Mouse (Mus musculus): ENCODE data around the gene Atf4. TPM values are rescaled to one million over a fixed set of nuclear protein-coding genes. Genes with fewer than 3 reads are reported as not detected.

Gene Atf4
- polyA plus RNA-seq, 1 experiment from 2014 or later = 102 TPM

DNA sequence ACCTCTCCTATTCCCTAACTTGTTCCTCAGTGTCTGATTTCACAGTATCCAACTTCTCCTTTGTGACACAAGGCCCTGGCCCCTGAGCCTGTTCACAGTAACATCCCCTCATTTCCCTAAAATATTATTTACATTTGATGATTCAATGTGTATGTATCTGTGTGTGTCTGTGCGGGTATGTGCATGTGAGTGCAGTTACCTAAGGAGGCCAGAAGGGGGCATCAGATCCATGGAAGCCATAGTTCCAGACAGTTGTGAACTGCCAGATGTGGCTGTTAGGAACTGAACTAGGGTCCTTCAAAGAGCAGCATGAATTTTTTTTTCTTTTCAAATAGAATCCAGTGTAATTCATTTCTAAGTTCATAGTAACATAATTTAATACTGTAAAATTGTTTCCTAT lies 42.2 kb downstream of the Atf4 start:
- DNase-seq (ENCODE audit: low spot score) (no peak), ATAC-seq (ENCODE audit: low FRiP score) (no peak)
- WGBS = 100% methylated on average over 1 of the region's 1 CpGs
- Histone ChIP-seq H3K27me3 (ENCODE audit: control insufficient read depth, insufficient read depth, low read length) (no peaks in the 10 kb centered on the region), H3K36me3 (replicated peaks; ENCODE audit: control insufficient read depth, insufficient read depth) (no peaks in the 10 kb centered on the region), H3K4me1 (replicated peaks; ENCODE audit: control insufficient read depth, insufficient read depth, low read length) (no peaks in the 10 kb centered on the region), H3K9ac (no peak overlapping the region), H3K4me3 (replicated peaks; ENCODE audit: low read length) (no peak overlapping the region), H3K4me2 (replicated peaks) (no peak overlapping the region), H3K27ac (no peak overlapping the region), H3K9me3 (ENCODE audit: control insufficient read depth, low read length) (no peaks in the 10 kb centered on the region)

- Histone ChIP-seq H3K27me3 (ENCODE audit: control insufficient read depth, insufficient read depth, low read length) (no peaks in the 10 kb centered on the region), H3K27ac (no peak overlapping the region), H3K4me1 (replicated peaks; ENCODE audit: control insufficient read depth, insufficient read depth, low read length) (no peaks in the 10 kb centered on the region), H3K4me2 (replicated peaks) (no peak overlapping the region), H3K9ac (no peak overlapping the region), H3K9me3 (ENCODE audit: control insufficient read depth, low read length) (no peaks in the 10 kb centered on the region), H3K4me3 (replicated peaks; ENCODE audit: low read length) (no peak overlapping the region), H3K36me3 (replicated peaks; ENCODE audit: control insufficient read depth, insufficient read depth) (no peaks in the 10 kb centered on the region)
- WGBS = 66% methylated on average over 14 of the region's 14 CpGs
- no peak for ATAC-seq (ENCODE audit: low FRiP score)
- DNase-seq (ENCODE audit: low spot score) = no peak
Observed at GRCm38 (mm10) chr15:80303779-80304178, 48.8 kb downstream of the Atf4 start.

- ATAC-seq (ENCODE audit: low FRiP score) = no peak
Observed at GRCm38 (mm10) chr15:80304188-80304587, 49.2 kb downstream of the Atf4 start.

GRCm38 (mm10) chr15:80306146-80306545 lies 51.2 kb downstream of the Atf4 start:
- H3K27me3 ChIP-seq (ENCODE audit: control insufficient read depth, insufficient read depth, low read length) = no peaks in the 10 kb centered on the region
- no peak overlapping the region for H3K4me2 ChIP-seq (replicated peaks)
- no peak for ATAC-seq (ENCODE audit: low FRiP score)
- no peaks in the 10 kb centered on the region for H3K4me1 ChIP-seq (replicated peaks; ENCODE audit: control insufficient read depth, insufficient read depth, low read length)
- H3K9ac ChIP-seq = no peak overlapping the region
- no peak for DNase-seq (ENCODE audit: low spot score)
- no peaks in the 10 kb centered on the region for H3K36me3 ChIP-seq (replicated peaks; ENCODE audit: control insufficient read depth, insufficient read depth)
- no peaks in the 10 kb centered on the region for H3K9me3 ChIP-seq (ENCODE audit: control insufficient read depth, low read length)
- WGBS = 58% methylated on average over 8 of the region's 8 CpGs
- H3K4me3 ChIP-seq (replicated peaks; ENCODE audit: low read length) = no peak overlapping the region
- H3K27ac ChIP-seq = no peak overlapping the region

More at GRCm38 (mm10) chr15:80304188-80304587, 49.2 kb downstream of the Atf4 start:
- 65% methylated on average over 12 of the region's 12 CpGs for WGBS
- H3K27me3 ChIP-seq (ENCODE audit: control insufficient read depth, insufficient read depth, low read length) = no peaks in the 10 kb centered on the region
- no peak overlapping the region for H3K9ac ChIP-seq
- no peaks in the 10 kb centered on the region for H3K9me3 ChIP-seq (ENCODE audit: control insufficient read depth, low read length)
- H3K4me1 ChIP-seq (replicated peaks; ENCODE audit: control insufficient read depth, insufficient read depth, low read length) = no peaks in the 10 kb centered on the region
- H3K4me2 ChIP-seq (replicated peaks) = no peak overlapping the region
- no peaks in the 10 kb centered on the region for H3K36me3 ChIP-seq (replicated peaks; ENCODE audit: control insufficient read depth, insufficient read depth)
- H3K4me3 ChIP-seq (replicated peaks; ENCODE audit: low read length) = no peak overlapping the region
- no peak overlapping the region for H3K27ac ChIP-seq
- DNase-seq (ENCODE audit: low spot score) = no peak

Other genes with a start within 250 kb of the Atf4 start
- gene Pdgfb, start 240.2 kb upstream of the Atf4 start, polyA plus RNA-seq (2014; fragmentation: Nextera tagmentation; extraction: Ambion mirVana) = 7.3 and 7.5 TPM in 2 replicates
- 37.0 and 38.7 TPM in 2 replicates for gene Syngr1, start 163.8 kb upstream of the Atf4 start, polyA plus RNA-seq (2014; fragmentation: Nextera tagmentation; extraction: Ambion mirVana)
- 685 and 734 TPM in 2 replicates for gene Rpl3, start 163.3 kb upstream of the Atf4 start, polyA plus RNA-seq (2014; fragmentation: Nextera tagmentation; extraction: Ambion mirVana)
- 32.2 and 36.1 TPM in 2 replicates for gene Tab1, start 122.1 kb upstream of the Atf4 start, polyA plus RNA-seq (2014; fragmentation: Nextera tagmentation; extraction: Ambion mirVana)
- gene Mgat3, start 81.5 kb upstream of the Atf4 start, polyA plus RNA-seq (2014; fragmentation: Nextera tagmentation; extraction: Ambion mirVana) = 22.3 and 24.5 TPM in 2 replicates
- gene Mief1, start 21.2 kb upstream of the Atf4 start, polyA plus RNA-seq (2014; fragmentation: Nextera tagmentation; extraction: Ambion mirVana) = 36.4 and 38.6 TPM in 2 replicates
- not detected in 2 replicates for gene AC140267.1, start 19.3 kb upstream of the Atf4 start, polyA plus RNA-seq (2014; fragmentation: Nextera tagmentation; extraction: Ambion mirVana)
- gene Rps19bp1, start 9.1 kb downstream of the Atf4 start, polyA plus RNA-seq (2014; fragmentation: Nextera tagmentation; extraction: Ambion mirVana) = 75.0 and 83.7 TPM in 2 replicates
- gene Cacna1i, start 32.1 kb downstream of the Atf4 start, polyA plus RNA-seq (2014; fragmentation: Nextera tagmentation; extraction: Ambion mirVana) = 0.80 and 0.86 TPM in 2 replicates